Mouse (Mus musculus) fat pad, adult 2 months (tissue): Measurements from ENCODE around the gene Gm12216.

Source experiments
- DNase-seq: peaks from one replicate; pipeline ENCODE4 v3.0.0-alpha.2; 2011; ENCODE audit warnings: low read depth, low spot score; ENCODE audit errors: extremely low read depth

Gene Gm12216

DNA sequence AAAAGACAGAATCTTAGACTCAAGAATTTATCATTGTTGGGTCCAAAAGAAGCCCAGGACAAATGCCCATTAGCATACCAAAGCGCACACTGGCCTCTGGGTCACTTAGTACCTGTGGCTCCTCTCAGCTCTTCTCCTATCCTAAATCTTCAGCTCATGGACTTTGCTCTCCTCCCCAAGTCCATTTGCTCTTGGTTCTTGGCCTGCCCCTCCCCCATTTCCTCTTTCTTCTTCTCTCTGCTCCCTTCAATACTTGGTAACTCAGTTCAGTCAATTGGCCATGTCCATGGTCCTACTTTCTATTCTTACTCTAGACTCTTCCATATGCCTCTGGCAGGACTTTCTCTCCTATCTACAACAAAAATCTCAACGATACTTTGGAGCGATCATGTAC is 37.1 kb downstream of the Gm12216 start:
- no peak for DNase-seq

DNA sequence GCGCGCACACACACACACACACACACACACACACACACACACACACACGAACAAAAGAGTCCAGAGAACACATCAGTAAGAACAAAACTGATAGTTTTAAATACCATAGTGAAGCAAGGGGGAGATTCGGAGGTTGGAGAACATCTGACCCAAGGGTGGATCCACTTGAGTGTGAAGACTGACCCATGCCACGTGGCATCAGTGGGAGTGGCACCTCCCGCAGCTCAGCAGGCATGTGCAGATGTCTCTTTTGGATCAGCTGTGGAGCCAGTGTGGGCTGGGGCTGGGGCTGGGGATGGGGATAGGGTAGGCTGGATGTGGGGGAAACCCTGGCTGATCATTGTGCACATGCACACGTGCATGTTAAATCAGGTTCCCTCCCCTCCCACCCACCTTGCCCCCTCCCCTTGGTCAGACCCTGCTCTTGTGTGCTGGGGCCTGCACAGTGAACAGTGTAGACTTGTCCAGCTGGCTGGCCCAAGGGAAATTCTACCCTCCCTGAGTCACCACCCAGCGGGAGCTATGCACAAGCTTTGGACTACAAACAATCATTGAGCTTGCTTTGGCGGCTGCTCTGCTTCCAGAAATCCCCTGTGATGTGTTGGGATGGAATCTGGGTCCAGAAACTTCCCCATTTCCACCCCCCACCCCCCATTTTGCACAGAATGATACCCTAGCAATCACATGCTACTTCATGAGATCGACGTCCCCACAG is 37.7 kb downstream of the Gm12216 start:
- DNase-seq: no peak

DNA sequence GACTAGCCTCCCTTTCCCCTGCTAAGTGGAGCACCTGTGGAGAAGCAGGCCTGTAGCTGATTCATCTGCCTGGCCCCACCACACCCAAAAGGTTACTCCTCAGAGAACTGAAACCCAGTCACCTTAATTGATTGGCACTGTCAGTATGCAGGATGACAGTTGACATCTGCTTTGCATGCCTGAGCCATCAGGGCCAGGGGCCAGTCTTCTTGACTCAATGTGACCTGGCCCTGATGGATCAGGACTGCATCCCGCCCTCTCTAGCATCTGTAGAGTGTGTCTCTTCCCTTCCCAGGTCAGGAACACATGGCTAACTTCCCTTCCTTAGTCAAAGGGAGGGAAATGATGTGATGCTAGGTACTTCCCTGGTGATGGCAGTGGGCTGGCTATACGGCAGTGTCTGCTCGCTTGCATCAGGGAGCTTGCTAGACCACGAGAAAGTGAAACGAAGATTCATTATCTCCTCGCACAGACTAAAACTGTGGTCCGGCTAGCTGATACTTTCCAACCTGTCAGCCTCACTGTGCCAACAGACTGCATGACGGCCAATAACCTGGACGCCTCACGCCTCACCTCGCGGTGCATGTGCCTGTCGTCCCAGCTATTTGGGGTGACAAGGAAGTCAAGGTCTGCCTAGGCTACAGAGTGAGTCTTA is 38.4 kb downstream of the Gm12216 start:
- DNase-seq: no peak

DNA sequence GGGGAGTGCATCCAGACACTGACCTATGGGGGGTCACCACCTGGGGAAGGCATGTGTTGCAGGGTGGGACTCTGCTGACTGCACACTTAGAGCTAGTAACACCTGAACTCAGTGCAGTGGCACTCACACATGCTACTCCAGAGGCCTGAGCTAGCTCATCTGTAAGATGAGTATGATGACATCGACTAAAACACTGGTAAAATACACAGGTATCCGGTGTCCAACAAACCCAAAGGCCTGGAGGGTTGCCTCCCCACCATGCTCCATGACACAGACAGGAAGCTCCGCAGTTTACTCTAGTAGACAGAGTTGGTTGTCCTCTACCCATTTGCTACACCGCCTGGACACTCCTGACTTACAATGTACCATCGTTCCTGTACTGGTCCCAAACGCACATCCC is 39.5 kb downstream of the Gm12216 start:
- no peak for DNase-seq

DNA sequence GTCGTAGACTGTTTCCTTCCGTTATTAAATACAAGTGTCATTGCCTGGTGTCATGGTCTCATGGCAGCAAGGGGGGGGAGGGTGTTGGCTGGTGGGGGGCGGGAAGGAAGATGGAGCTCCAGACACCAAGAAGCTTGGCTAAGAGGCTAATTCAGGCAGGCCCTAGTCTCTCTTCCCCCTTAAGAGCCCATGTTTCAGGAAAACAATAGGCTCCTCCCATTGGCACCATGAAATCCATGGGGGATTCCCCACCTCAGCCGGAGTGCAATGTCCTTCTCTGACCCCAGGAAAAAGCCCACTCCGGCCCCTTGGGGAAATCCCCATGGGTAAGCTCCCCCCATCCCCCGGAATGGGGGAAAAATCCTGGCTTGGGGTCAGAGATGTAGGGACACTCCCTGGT is 40.3 kb downstream of the Gm12216 start:
- DNase-seq: no peak

DNA sequence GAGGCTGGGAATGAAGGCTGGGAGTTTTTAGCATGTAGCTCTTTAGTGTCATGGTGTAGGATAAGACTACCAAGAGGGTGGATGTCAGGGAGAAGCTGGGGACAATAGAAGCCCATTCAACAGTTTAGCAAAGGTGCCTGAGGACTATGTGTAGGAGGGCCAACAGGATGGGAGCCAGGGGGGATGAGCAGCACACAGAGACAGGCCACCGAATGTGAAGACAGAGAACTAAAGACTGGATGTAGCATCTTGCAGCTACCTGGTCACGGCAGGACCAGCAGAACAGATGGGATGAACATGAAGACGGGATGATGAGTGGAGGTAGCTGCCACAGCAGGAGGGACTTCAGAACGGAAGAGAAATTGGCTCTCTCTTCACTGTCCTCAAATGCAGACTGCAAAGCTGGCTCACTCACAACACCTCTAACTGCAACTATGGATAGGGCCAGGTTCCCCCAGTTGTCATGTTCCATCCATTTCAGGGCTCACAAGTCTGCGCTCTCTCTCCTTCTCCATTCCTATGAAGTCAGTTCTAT is 42.1 kb downstream of the Gm12216 start:
- DNase-seq: no peak

DNA sequence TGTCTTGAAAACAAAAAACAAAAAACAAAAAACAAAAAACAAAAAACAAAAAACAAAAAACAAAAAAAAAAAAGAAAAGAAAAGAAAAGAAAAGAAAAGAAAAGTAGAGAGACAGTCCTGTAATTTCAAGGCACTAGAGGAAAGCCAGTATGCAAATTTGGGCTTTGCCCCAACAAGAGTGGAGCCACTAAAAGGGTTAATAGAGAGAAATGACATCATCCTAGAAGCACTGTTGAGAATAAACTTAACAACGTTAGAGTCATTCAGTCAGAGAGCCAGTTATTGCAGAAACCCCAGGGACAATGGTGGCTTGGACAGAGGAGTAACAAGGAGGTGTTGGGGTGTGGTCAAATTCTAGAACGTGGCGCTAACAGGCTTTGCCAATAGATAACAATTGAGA is 44.2 kb downstream of the Gm12216 start:
- DNase-seq: no peak

DNA sequence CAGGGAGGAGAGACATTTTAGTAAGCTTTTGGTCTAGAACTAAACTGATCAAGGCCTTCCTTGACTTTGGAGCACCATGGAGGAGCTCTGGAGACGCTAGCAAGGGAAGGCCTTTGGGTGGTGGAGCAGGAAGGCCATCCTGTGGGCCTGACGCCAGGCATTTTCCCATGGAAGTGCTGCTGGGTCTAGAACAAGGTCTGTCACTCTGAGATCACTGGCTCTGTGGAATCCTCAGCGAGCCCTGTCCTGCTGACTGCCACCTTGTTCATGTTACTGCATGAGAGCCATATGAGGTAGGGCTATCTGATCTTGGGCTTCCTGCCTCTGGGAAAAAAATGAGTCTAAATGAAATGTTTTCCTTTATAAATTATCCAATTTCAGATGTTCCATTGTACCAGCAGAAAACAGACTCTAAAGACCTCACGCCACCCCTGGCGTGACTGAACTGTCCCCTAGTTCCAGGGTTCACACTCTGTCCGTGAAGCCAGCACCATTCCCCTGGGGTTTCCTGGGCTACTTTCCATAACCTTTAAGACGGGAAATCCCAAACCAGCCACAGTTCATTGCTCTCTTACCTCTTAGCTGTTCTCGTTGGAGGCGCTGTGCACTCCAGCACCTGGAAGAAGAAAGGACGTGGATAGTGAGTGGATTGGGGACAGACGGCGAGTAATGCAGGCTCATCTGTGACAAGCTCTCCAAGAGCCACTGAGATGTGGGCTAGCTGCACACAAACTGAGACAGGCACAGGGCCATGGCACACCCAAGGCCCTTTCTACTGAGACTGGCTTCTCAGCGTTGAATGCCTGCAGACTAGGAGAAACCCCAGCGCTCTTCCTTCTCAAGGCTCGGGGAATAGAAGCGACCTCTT is 45.8 kb downstream of the Gm12216 start:
- no peak for DNase-seq

DNA sequence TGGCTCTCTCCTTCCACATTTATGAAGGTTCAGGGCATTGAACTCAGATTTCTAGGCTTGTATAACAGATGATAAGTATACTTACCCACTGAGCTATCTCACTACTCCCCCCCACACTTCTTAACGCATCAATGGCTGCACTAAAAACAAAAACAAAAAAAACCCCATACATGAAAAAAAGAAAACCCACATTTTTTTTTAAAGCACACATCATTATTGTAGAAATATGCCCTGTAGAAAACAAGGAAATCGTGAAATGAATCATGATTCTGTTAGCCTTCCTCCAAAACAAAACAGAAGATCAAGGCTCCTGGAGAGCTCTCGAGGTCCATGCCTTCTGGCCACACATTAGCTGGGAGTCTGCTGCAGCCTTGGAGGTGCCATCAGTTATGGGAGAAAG is 47.7 kb downstream of the Gm12216 start:
- no peak for DNase-seq

DNA sequence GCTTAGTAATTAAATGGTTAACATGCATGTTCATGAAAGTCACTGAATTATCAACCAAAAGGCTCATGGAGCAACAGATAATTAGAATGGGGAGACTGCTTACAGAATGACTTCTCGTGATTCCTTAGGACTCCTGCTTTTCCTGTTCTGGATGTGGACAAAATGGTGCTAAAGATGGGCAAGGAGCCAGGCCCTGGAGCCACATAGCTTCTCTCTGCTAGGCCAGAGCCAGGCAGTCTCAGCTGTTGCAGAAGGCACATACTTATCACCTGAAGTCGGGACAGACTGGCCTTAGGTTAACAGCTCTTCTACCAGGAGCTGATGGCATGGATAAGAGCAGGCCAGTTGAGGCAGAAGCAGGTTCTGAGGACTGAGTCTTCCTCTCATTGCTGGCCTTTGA is 48.3 kb downstream of the Gm12216 start:
- peak; percentile 55 for DNase-seq

DNA sequence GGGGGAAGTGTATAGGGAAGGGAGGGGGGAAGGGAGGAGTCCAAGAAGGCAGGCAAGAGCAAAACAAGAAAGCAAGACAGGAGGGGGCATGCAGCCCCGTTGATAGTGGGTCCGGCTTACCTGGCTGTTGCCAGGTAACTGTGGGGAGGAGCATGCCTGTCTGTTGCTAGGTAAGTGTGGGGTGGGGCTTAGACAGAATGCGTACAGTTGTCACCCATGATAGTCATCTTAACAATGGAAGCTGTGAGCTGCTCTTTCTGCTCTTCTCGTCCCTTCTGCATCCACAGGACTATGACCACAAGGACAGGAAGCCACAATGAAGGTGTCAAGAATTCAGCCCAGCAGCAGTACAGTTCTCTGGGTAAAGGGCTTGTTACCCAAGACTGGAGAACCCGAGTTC is 48.9 kb downstream of the Gm12216 start:
- no peak for DNase-seq

DNA sequence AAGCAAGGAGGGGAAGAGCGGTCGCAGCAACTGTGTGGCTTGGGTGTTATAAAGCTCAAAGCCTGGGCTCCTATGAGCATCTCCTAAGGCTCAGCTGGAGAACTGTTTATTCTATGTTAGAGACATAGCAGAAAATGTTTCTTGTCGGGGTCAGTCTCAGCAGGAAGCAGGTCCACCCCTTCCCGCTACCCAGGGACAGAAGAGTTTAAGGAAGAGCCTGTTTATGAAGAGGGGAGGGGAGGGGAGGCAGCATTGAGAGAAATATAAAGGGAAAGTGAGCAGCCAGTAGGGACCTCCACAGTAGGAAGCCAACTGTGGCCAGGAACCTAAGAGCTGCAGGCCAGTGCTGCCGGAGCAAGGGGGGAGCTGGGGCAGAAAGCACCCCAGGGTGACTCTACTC is 49.7 kb downstream of the Gm12216 start:
- no peak for DNase-seq

DNA sequence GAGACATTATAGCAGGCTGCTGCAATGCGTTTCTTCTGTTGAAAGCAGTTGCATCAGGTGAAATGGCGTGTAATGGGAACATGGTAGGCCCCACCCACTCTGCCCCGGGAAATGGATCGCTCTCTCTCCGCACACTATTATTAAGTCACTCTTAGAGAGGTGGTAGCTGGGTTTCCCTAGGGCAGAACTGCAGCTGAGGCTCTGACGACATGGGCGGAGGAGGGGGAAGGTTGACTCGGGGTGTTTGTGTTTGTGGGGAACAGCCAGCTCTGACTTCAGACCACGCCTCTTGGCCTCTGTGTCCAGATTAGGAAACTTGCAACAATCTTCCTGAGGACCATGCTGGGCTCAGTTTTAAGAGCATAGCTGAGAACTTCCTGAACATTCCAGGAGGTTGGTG is 53.3 kb downstream of the Gm12216 start:
- peak; percentile 91 for DNase-seq

DNA sequence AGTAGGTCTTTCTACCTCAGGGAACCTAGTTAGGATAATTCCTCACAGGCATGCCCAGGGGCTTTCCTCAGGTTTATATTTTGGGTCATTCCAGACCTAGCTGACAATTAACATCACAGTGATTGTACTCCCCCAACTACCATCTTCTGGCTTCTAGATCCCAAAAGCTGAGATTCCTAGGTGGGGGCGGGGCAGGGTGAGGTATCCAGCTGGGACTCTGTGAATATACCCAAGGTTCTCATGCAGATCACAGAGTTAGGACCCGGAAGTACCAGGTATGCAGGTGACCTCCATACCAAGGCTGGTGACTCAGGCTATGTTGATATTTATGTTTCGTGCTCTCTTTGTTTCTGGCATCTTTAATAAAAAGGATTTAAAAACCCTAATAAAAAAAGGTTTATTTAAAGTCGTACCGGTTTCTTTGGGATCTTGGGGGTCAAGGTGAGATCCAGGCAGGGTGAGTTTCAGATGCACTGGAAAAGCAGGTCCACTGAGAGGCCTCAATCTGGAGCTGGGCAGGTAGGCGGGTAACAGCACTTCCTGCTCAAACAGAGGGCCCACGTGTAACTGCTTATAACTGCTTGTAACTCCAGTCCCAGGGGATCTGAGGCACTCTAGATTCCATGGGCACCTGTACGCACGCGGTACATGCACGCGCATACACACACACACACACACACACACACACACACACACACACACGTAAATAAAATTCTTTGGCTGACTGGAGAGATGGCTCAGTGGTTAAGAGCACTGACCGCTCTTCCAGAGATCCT is 54.3 kb downstream of the Gm12216 start:
- no peak for DNase-seq

DNA sequence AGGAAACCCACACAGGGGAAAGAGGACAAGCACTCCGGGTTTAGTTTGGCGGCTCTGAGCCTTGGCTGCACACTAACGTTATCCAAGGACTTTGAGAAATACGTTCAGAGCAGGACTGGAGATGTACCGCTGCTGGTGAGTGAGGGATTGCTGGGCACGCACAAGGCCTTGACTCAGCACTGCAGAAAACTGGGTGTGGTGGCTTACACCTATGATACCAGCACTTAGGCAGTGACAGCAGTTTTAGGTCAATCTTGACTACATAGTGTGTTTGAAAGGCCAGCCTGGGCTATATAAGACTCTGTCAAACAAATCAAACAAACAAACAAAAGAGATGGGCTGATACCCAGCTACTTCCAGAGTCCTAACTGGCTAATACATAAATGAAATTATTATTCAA is 55.6 kb downstream of the Gm12216 start:
- no peak for DNase-seq

DNA sequence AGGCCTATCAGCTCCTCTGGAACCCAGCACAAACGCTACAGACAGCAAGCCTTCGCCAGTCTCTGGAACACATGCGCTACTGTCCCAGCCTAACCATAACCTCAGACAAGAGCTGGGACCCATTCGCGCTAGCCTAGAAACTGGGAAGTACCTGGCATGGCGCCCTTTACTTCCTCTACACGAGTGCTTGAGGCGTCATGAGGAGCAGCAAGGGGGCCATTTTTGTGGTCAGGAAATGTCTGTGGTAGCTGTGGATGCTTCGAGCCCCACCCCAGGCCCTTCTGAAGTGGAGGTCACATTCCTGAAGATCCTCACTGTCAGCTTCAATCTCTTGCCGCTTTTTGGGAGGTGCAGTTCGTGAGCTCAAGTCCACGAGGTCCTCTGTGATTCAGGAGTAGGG is 56.0 kb downstream of the Gm12216 start:
- no peak for DNase-seq

DNA sequence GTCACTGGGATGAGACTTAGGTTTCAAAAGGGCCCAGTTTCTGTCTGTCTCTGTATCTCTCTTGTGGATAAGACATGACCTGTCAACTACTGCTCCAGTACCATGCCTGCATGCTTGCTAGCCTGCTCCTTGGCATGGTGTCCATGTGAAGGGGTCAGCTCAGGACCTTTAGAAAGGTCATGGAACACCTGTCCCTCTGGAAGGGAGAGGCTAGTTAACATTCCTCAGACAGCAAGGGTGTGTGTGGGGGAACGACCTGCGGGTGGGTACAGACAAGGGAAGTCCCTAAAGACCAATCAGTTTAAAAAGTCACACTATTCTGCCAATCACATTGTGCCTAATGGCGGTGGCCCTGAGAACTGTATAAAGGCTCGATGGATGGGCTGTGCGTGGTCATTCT is 58.1 kb downstream of the Gm12216 start:
- DNase-seq: no peak

DNA sequence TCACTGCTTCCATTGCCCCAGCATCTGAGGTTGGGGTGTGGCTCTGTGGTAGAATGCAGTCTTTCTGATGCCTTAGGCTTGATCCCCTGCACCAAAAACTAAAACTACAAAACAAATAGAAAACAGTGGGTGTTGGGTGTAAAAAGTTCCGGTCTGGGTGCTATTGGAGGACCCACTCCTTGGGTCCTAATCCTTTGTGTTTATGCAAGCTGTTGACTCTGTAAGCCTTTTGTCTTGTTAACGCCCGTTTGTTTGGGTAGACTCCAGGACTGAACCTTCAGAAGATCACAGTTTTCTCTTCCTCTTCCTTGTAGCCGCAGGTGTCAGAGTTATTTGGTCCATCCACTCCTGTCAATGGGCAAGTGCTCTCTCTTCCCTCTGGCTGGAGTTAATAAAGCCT is 59.0 kb downstream of the Gm12216 start:
- no peak for DNase-seq

DNA sequence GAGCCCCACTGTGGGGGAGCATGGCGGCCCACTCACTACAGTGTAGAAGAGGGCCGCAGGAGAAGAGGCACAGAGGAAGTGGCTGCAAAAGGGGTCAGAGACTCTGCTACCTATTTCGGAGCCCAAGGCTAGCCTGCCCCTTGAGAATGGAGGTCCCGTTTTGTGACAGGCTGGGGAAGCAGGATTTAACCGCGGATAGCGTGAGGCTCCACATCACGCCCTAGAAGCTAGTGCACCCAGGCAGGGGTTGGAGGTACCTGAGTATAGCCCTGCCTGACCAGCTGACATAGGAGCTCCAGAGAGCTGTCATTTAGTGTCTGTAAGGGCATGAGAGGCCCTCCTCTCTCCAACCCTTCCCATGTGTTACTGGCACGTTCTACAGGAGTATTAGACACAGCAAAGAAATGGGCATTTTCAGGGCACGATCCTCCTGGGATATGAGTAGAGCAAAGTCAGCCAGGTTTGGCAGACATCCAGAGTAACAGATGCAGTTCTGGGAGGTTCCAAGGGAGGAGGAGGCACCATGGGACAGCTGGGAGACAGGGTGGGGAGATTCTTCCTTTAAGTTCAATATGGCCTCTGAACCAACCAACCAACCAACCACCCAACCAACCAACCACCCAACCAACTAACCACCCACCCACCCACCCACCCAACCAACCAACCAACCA is 60.9 kb downstream of the Gm12216 start:
- DNase-seq: no peak

DNA sequence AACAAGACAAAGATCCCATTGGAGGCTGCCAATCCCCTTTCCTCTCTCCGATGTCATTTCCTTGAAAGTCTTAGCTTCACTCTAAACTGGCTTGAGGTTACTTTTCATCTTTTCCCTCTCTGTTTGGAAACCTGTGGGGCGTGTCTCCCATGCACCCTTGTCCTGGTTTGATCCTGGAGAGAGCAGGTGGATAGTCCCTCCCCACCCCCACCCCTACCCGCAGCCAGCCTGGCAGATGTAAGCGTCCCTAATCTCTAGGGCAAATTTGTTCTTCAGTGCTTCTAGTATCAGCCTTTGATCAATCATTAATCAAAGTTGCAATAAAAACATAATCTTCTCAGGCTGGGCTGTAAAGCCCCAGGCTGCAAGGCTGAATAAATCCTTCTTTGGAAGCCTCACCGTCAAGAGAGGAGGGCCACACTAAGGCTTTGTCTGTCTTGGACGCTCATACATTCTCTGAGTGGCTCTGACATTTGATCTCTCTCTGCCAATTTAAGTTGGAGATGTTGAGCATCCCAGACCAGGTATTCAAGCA is 61.6 kb downstream of the Gm12216 start:
- peak; percentile 56 for DNase-seq
